Mouse (Mus musculus) intestine, postnatal 0 days (tissue): ENCODE measurements at regions not wholly inside any gene's neighbourhood (a gene's known extent, or its start where the extent isn't known, plus 50 kb on each side); places are given as distances from the start of the nearest gene placed in this dataset.

Source experiments
- ATAC-seq: fragments of 200-750 bp; cut with Nextera tagmentation; 2 replicates; pipeline ENCODE4 v1.8.0; 2017; ENCODE audit warnings: mild to moderate bottlenecking, moderate TSS enrichment, moderate library complexity
- H3K27ac ChIP-seq: fragments of 300-500 bp; sonication (generic); 2 replicates; pipeline ENCODE4 v1.5.1; 2014; ENCODE audit warnings: mild to moderate bottlenecking, low read depth, low read length, moderate library complexity
- H3K27me3 ChIP-seq: fragments of 300-500 bp; sonication (generic); replicated peaks from 2 replicates; pipeline ENCODE4 v1.6.1; 2014; ENCODE audit warnings: low read length, mixed read lengths; ENCODE audit not compliant: control insufficient read depth, insufficient read depth
- H3K36me3 ChIP-seq: fragments of 300-500 bp; sonication (generic); 2 replicates; pipeline ENCODE4 v1.6.1; 2014; ENCODE audit warnings: mild to moderate bottlenecking, moderate library complexity; ENCODE audit not compliant: control insufficient read depth, insufficient read depth
- H3K4me1 ChIP-seq: fragments of 300-500 bp; sonication (generic); replicated peaks from 2 replicates; pipeline ENCODE4 v1.6.1; 2014; ENCODE audit warnings: antibody characterized with exemption, low read length, mixed read lengths; ENCODE audit not compliant: control insufficient read depth, insufficient read depth
- H3K4me2 ChIP-seq: fragments of 300-500 bp; sonication (generic); replicated peaks from 2 replicates; pipeline ENCODE4 v1.6.1; 2014; ENCODE audit warnings: low read depth, mild to moderate bottlenecking, moderate library complexity
- H3K4me3 ChIP-seq: fragments of 300-500 bp; sonication (generic); 2 replicates; pipeline ENCODE4 v1.5.1; 2014; ENCODE audit warnings: low read depth, low read length
- H3K9ac ChIP-seq: fragments of 300-500 bp; sonication (generic); 2 replicates; pipeline ENCODE4 v1.6.1; 2014; ENCODE audit warnings: mild to moderate bottlenecking, low read depth, low read length
- H3K9me3 ChIP-seq: fragments of 300-500 bp; sonication (generic); 2 replicates; pipeline ENCODE4 v1.6.1; 2016; ENCODE audit warnings: mixed run types; ENCODE audit not compliant: control insufficient read depth
- CTCF ChIP-seq: sonication (generic); IDR thresholded peaks from 2 replicates; pipeline ENCODE4 v1.5.1; 2016; ENCODE audit warnings: low read depth, mild to moderate bottlenecking, control low read depth, antibody characterized with exemption, moderate library complexity
- WGBS: fragments of 180-500 bp; shearing (Covaris S2); extraction: QIAGEN DNeasy Blood & Tissue Kit; methylation state at CpG from one replicate; pipeline ENCODE4 v1.1.7; 2014; 5-methylcytosine and 5-hydroxymethylcytosine counted together

GRCm38 (mm10) chr9:61581046-61581445, 208.9 kb downstream of the Tle3 start:
- Histone ChIP-seq H3K9ac (no peak overlapping the region), H3K36me3 (no peaks in the 10 kb centered on the region), H3K27ac (no peak overlapping the region), H3K4me3 (no peak overlapping the region), H3K9me3 (no peaks in the 10 kb centered on the region), H3K4me1 (no peaks in the 10 kb centered on the region), H3K4me2 (no peak overlapping the region), H3K27me3 (no peaks in the 10 kb centered on the region)
- no peak for TF ChIP-seq CTCF
- 88% methylated on average over 6 of the region's 6 CpGs for WGBS
- ATAC-seq, result no peak

- H3K4me1 ChIP-seq, result no peaks in the 10 kb centered on the region
- no peak for ATAC-seq
- 58% methylated on average over 5 of the region's 5 CpGs for WGBS
- H3K27ac ChIP-seq, result no peak overlapping the region
- no peaks in the 10 kb centered on the region for H3K9me3 ChIP-seq
- H3K27me3 ChIP-seq, result no peaks in the 10 kb centered on the region
- no peak for TF ChIP-seq CTCF
- H3K4me3 ChIP-seq, result no peak overlapping the region
- no peak overlapping the region for H3K9ac ChIP-seq
- no peak overlapping the region for H3K4me2 ChIP-seq
- H3K36me3 ChIP-seq, result no peaks in the 10 kb centered on the region
Measured at GRCm38 (mm10) chr9:61578255-61578654, 206.1 kb downstream of the Tle3 start.

- Histone ChIP-seq H3K4me1 (0 out of 2 replicates have a peak, but pooled peaks cover 3% of the 10 kb centered on the region), H3K9me3 (no peaks in the 10 kb centered on the region), H3K36me3 (no peaks in the 10 kb centered on the region), H3K27me3 (no peaks in the 10 kb centered on the region), H3K4me2 (no peak overlapping the region), H3K9ac (no peak overlapping the region), H3K27ac (no peak overlapping the region), H3K4me3 (no peak overlapping the region)
- 55% methylated on average over 21 of the region's 21 CpGs for WGBS
- TF ChIP-seq CTCF, result no peak
- no peak for ATAC-seq
Measured at GRCm38 (mm10) chr9:61573634-61574359, 201.6 kb downstream of the Tle3 start.

- Histone ChIP-seq H3K9ac (no peak overlapping the region), H3K4me3 (no peak overlapping the region), H3K27me3 (no peaks in the 10 kb centered on the region), H3K36me3 (no peaks in the 10 kb centered on the region), H3K4me1 (no peaks in the 10 kb centered on the region), H3K9me3 (no peaks in the 10 kb centered on the region), H3K4me2 (no peak overlapping the region), H3K27ac (no peak overlapping the region)
- no peak for TF ChIP-seq CTCF
- no peak for ATAC-seq
- 75% methylated on average over 8 of the region's 8 CpGs for WGBS
Measured at GRCm38 (mm10) chr9:61563017-61563416, 190.9 kb downstream of the Tle3 start.

- Histone ChIP-seq H3K4me3 (no peak overlapping the region), H3K27ac (no peak overlapping the region), H3K4me2 (no peak overlapping the region), H3K36me3 (no peaks in the 10 kb centered on the region), H3K9ac (no peak overlapping the region), H3K9me3 (no peaks in the 10 kb centered on the region), H3K4me1 (no peaks in the 10 kb centered on the region), H3K27me3 (no peaks in the 10 kb centered on the region)
- 53% methylated on average over 8 of the region's 8 CpGs for WGBS
- no peak for TF ChIP-seq CTCF
- no peak for ATAC-seq
Measured at GRCm38 (mm10) chr9:61561551-61561950, 189.4 kb downstream of the Tle3 start.

- Histone ChIP-seq H3K9ac (no peak overlapping the region), H3K27ac (no peak overlapping the region), H3K4me3 (no peak overlapping the region), H3K27me3 (no peaks in the 10 kb centered on the region), H3K36me3 (no peaks in the 10 kb centered on the region), H3K9me3 (no peaks in the 10 kb centered on the region), H3K4me2 (no peak overlapping the region), H3K4me1 (no peaks in the 10 kb centered on the region)
- TF ChIP-seq CTCF, result no peak
- WGBS, result 83% methylated on average over 10 of the region's 10 CpGs
- ATAC-seq, result no peak
Measured at GRCm38 (mm10) chr9:61558621-61559020, 186.5 kb downstream of the Tle3 start.
